Mouse (Mus musculus) monocyte, adult 2 months (primary cell): ENCODE measurements around the gene Gm3106.
"Not testable (repeated sequence)": the region's sequence is repeated elsewhere in the genome, so short reads cannot be mapped to it uniquely, and the experiment has no call there.

Experiments used
- DNase-seq, 2 experiments: peaks; one replicate each; pipeline ENCODE4 v3.0.0; 2022; ENCODE audit warnings: low spot score in 2 of 2, low read depth in 1 of 2

Gm3106 gene

DNA sequence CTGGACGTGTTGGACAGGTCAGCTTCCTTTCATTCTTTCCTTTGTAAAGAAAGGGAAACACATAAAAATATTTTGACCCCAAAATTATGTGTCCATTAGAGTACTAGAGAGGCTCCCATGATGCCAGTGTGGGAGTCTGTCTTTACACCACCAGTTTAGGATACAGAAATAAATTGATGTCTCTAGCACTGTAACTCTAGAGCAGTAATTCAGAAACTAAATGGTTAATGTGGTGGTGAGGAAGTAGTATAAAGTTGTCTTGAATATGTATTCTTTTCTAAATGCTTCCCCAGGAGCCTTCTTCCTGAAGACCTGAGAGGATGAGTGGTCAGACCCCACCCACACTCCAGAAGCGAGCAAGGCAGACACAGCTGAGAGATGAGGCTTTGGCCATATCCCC is at the start of gene Gm3106:
Gm3106 (plus strand) TSS at position 301 of the 400 bp plus-strand sequence.
- not testable (repeated sequence) for DNase-seq
